Mouse (Mus musculus): ENCODE measurements around the gene Kcnq5.

GRCm38 (mm10) chr1:21967139-21967538, 5.4 kb upstream of the Kcnq5 start:
- TF ChIP-seq GATA1 (IDR thresholded peaks at IDR 0.05; ENCODE audit: borderline replicate concordance, low read length), result no peak
- TF ChIP-seq FLI1 (IDR thresholded peaks at IDR 0.05; ENCODE audit: low read length), result no peak
